Mouse (Mus musculus): ENCODE data around the gene Agap3. TPM values are rescaled to one million over a fixed set of nuclear protein-coding genes. Genes with fewer than 3 reads are reported as not detected.

Gene Agap3
- total RNA-seq, 2 experiments from 2014 or later, result 44.7 to 49.8 TPM

DNA sequence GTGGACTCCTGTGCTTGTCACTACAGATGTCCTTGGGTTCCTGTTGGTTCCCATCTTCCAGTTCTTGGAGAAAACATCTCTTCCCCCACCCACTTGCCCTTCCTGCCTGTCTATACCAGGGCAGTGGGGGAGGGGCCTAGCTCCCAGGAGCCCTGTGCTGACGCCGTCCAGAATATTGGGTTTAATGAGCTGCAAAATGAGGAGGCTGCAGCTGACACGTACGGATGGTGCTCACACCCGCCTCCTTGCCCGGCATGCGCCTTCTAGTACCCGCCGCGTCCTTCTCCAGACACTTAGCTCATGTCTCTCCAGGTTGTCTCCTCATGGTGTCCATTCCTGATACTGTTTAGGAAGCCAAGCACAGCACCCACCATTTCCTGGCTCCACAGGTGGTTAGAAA, 47.1 kb downstream of the Agap3 start:
- intact Hi-C loops (cut with DNase I; ENCODE audit: low total_unique reads), result no loop called here
- no peak for DNase-seq

DNA sequence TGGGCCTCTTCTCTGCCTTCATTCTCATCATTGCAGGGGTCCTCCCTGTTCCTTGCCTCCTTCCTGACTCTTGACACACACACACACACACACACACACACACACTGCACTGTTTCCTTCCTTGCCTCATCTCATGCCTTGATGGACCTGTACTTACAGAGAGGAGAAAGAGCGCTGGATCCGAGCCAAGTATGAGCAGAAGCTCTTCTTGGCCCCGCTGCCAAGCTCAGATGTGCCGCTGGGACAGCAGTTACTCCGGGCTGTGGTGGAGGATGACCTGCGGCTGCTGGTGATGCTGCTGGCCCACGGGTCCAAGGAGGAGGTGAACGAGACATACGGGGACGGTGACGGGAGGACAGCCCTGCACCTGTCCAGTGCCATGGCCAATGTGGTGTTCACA, 48.9 kb downstream of the Agap3 start:
- intact Hi-C loops (cut with DNase I; ENCODE audit: low total_unique reads), result no loop called here
- no peak for DNase-seq

DNA sequence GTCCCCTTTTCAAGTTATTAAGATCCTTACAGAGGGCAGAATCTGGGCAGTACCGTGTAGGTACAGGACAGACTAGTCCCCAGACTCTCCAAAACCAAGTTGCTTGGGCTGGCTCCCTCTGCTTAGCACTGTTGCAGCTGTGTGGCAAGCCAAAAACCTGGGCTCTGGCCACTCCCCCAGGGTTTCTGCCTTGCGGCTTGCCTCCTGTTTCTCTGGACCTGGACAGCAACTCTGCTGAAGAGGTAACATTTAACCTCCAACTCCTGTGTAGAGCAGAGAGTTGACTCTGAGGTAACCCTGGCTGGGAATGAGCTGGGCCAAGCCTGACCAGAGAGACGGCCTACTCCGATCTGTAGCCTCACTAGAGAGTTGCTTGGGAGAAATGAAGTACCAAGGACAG, 50.8 kb downstream of the Agap3 start:
- no peak for DNase-seq
- intact Hi-C loops (cut with DNase I; ENCODE audit: low total_unique reads), result no loop called here

DNA sequence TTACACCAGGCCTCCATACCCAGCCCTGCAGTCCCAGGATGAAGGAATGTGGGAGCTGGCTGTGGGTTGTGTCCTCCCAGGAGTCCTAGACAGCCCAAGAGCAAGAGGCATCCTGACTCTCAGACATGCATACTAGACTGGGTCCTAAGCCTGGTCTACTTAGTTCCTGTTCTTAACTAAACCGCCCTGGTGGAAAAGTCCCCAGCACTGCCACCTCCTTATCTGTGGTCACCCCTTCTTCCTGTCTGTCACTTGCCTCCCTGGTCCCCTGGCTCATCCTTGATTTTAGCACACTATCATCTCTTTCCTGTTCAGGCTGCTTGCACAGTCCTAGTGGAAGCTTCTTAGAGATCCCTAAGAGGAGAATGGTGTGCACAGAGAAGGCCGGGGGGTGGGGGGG, 53.5 kb downstream of the Agap3 start:
- no peak for DNase-seq
- intact Hi-C loops (cut with DNase I; ENCODE audit: low total_unique reads), result no loop called here

DNA sequence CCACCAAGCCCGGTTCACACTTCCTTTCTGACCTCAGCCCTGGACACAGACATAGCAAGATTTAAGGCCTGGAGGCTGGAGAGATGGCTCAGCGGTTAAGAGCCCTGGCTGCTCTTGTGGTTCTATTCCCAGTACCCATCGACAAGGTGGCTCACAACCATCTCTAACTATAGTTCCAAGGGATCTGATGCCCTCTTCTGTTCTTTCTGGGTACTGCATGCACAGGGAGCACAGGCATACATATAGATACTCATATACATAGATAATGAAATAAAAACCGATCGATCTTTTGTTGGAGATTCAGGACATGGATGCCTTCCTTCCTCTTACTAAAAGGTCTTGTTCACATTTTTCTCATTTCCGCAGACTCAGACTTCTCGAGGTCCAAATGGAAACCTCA, 56.4 kb downstream of the Agap3 start:
- no peak for DNase-seq

DNA sequence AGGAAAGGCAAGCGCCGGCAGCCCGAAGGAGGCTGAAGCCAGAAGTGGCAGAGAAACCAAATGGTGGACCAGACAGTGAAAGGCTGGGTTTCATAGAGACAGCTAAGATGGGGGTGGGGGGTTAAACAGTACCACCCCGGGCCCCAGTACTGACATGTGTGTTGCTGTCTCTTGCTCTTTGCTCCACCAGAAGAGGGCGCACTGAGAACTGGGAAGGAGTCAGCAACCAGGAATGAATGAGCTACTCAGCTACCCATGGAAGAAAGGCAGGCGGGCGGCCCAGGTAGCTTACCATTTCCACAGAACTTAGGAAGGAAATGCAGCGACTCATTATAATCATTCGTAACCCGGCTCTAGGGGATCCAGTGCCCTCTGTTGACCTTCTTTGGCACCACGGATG, 58.7 kb downstream of the Agap3 start:
- DNase-seq, result peak; percentile 56

More for the DNA sequence above, 56.4 kb downstream of the Agap3 start:
- intact Hi-C loops (cut with DNase I; ENCODE audit: low total_unique reads), result no loop called here

DNA sequence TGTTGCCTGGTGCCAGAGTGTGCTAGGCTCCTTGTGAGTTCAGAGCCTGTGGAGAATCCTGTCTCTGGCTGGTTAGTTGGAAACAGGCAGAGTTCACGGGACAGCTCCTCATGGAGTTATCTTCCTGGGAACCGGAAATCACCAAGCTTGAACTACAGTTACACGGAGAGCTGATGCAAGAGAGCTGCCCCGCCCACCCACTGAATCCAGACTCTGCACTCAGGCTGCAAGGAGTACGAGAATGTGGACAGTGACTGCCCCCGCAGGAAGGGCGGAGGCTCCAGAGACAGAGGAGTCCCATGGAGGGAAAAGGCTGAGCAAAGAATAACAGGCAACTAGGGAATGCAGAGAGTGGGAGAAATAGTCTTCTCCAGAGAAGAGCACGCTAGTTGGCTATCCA, 60.3 kb downstream of the Agap3 start:
- intact Hi-C loops (cut with DNase I; ENCODE audit: low total_unique reads), result no loop called here
- peak; percentile 62 for DNase-seq

More for the DNA sequence above, 58.7 kb downstream of the Agap3 start:
- intact Hi-C loops (cut with DNase I; ENCODE audit: low total_unique reads), result no loop called here

DNA sequence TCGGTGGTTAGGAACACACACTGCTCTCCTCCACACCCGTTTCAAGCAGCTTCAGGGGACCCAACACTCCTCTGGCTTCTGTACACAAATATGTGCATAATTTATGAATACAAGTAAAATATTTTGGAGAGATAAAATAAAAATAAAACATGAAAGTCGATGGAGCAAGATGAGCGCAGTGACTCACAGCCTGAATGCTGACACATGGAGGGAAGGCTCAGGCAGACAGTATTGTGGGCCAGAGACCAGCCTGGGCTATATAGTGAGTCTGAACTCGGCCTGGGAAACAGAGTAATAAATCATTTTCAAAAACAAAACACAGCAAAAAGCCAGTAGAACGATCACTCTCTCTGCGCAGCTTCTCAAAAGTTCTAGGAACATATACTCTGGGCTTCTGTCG, 69.4 kb downstream of the Agap3 start:
- intact Hi-C loops (cut with DNase I; ENCODE audit: low total_unique reads), result no loop called here
- no peak for DNase-seq

DNA sequence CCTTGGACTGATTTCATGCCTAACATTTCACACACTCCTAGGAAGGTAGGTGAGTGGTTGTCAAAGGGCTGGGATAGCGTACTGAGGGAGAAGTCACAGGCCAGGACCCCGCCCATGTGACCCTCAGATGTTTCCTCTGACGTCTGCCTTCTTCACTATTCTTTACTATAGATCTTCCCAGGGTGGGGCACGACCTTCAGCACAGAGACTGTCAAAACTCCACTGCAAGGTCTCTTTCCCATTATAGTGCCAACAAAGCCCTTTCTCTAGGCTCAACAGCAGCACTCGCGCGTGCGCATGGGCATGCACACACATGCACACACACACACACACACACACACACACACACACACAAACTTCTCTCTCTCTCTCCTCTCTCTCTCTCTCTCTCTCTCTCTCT, 71.8 kb downstream of the Agap3 start:
- no peak for DNase-seq
- intact Hi-C loops (cut with DNase I; ENCODE audit: low total_unique reads), result no loop called here

DNA sequence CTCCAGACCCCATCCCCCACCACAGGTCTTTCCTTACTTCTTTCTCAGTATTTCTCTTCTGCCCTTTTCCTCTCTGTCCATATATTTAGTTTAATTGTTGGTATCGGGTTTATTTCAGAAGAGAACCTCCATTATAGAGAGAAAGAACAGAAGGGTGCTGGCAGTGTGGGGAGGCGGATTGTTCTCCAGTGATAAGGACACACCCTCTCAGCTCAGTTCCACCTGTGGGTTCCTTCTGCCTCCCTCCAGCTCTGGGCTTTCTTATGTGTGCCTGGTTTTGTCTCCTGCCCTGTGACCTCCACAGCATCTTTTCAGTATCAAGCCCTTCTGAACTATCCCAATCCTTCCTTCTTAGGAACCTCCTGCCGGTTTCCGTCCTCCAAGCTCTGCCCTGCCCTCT, 72.5 kb downstream of the Agap3 start:
- intact Hi-C loops (cut with DNase I; ENCODE audit: low total_unique reads), result no loop called here
- DNase-seq, result no peak

DNA sequence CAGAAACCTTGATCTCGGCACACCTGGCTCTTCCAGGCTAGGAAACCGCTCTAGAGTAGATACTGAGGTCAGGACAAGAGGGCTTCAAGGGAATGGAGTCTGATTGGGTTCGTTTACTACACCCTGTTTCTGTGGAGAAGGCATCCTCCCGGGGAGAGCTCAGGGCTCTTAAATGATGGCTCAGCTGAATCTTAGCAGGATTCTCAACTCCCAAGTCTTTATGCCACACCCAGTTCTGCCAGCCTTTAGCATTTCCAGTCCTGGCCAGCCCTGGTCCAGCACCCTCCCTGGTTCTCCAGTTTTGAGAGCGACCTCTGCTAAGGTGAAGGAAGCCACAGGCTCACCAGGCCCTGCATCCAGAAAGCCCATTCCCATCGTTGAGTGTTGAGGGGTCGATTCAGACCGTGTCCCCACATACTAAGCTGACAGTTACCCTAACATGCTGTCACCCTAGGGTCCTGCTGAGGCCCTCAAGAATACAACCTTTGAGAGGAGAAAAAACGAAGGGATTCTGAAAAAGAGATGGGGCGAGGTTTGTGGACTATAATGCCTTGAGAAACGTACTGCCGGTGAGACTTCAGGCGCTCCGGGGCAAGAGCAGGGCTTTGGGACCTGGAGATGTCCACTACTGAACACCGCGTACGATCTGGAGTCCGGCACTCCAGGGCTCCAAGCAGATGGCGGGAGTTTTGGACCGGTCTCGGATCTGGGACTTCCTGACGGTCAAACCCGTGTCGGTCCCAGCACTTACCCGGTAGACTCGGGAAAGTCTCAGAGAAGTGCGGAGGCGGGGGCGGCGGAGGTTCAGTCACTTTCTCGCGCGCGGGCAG, 73.6 kb downstream of the Agap3 start:
- DNase-seq, result no peak
- intact Hi-C loops (cut with DNase I; ENCODE audit: low total_unique reads), result loop anchor here (5.0 kb wide), 1 partner anchor 43 kb away; no protein-coding TSS in a partner anchor

DNA sequence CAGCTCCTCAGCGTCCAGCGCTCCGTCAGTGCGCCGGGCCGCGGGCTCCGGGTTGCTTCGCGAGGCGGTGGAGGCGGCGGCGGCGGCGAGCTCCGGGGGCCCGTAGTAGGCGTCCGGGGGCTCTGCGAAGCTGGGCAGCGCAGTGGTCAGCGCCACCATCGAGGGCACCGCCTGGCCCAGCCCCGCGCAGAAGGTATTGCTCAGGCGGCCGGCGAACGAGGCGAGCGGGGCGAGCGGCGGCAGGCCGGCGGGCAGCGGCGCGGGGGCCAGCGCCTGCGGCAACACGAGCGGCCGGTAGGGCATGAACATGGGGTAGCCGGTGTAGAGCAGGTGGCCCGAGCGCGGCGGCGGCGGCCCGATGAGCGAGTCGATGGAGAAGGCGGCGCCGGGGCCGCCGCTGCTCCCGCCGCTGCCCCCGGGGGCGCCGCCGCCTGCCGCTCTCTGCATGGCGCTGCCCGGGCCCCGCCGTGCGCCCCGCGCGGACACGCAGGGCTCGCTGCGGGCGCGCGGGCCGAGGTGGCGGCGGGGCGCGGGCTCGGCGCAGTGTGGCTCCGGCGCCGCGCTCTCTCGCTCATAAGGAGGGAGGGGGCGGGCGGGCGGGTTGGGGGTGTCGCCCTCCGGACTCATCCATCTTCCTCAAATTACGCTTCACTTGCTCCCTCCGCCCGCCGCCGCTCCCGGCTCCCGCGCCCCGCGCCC, 74.4 kb downstream of the Agap3 start:
- no peak for DNase-seq
- intact Hi-C loops (cut with DNase I; ENCODE audit: low total_unique reads), result loop anchor here (5.0 kb wide), 1 partner anchor 44 kb away; no protein-coding TSS in a partner anchor

DNA sequence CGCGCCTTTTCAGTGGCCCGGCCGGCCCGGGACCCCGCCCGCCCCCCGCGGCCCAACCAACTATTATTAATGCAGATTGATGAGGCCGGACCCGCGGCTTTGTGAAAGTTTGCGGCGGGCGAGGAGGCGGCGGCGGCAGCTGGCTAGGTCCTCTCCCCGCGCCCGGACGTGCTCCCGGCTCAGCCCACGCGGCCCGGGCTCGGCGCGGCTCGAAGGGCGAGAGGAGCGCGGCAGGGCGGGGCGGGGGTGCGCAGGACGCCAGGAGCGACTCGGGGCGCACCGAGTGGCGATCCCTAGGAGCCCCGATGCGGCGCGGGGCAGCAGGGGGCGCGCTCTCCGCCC, 74.9 kb downstream of the Agap3 start, which contains the start of gene Gbx1:
Gbx1 (minus strand) TSS at position 314 of the 342 bp plus-strand sequence.
- intact Hi-C loops (cut with DNase I; ENCODE audit: low total_unique reads), result loop anchor here (5.0 kb wide), 1 partner anchor 45 kb away; no protein-coding TSS in a partner anchor
- DNase-seq, result peak; percentile 43

DNA sequence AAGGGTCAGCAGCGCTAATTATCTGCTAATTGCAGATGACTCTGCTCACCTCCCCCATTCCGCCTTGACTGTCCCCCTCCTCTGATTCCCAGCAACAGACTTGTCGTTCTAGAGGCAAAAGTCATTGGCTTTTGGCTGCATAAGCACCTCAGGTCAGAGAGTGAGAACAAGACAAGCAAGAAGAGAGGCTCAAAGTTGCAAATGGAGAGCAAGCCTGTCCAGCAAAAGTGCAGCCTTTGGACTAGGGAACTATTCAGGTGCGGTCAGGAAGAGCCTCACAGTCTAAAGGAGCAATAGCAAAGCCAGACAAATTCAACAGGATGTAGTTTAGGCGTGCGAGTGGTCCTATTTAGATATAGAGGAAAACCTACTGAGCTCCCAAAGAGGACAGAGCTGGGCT, 75.8 kb downstream of the Agap3 start:
- intact Hi-C loops (cut with DNase I; ENCODE audit: low total_unique reads), result loop anchor here (5.0 kb wide), 1 partner anchor 45 kb away; no protein-coding TSS in a partner anchor
- DNase-seq, result no peak

DNA sequence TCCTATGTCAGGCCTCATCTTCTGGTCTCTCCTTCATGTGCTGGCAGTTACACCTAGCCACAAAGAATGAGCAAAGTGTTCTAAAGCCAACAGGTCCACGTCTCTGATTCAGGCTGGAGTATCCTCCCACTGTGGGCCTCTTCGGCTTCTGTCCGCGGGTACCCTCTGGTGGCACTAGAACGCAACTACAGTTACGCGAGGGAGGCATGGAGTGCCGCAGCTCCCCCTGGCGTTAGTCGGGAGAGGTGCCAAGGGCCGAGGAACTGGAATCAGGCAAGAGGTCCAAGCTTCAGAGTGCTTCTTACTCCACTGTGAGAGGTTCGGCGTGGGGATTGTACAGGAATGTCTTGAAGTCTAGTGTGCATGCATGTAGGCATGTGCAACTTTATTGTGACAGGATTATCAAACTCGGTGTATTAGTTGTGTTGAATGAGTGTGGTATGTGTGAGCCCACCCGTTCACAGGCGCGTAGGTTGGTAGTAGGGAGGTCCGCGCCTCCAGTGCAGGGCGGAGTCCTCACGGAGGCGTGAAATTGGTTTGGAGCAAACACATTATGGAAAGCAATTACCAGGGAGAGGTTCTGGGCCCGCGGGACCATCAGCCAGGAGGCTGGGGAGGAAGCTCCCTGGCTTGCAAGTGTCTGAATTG, 78.2 kb downstream of the Agap3 start:
- peak; percentile 94 for DNase-seq
- intact Hi-C loops (cut with DNase I; ENCODE audit: low total_unique reads), result loop anchor here (5.0 to 10.0 kb wide), 2 partner anchors 62 to 125 kb away; no protein-coding TSS in a partner anchor

DNA sequence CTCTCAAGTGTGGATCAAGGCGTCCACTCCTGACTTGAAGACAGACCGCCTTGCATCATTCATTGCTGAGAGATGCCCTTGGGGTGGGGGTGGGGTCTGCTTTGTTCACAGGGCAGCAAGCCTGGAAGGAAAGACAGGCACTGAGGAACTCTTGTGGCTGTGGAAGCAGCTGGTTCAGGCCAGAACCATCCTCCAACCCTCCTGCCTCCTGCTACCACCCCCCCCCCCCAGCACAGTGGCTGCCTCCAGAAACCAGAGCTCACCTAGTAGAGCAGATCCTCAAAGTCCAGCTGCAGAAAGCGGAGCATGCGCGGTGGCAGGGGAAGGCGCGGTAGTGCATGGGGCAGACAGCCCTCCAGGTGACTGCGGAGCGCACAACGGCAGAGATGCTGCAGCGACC, 81.4 kb downstream of the Agap3 start:
- intact Hi-C loops (cut with DNase I; ENCODE audit: low total_unique reads), result loop anchor here (5.0 to 10.0 kb wide), 2 partner anchors 59 to 121 kb away; no protein-coding TSS in a partner anchor
- DNase-seq, result no peak

DNA sequence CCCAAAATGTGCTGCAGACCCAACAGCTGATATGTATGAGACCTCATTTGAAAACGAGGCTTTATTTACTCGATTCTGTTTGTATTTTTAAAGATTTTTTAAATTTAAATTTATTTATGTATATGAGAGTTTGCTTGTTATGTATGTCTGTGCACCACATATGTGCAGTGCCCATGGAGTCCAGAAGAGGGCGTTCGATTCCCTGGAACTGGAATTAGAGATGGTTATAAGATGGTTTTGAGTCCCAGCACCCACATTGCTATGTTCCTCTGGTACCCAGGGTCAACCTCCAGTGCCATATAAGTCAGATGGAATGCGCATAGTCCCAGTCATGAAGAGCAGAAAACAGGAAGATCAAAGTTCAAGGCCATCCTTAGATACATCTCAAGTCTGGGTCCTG, 82.3 kb downstream of the Agap3 start:
- intact Hi-C loops (cut with DNase I; ENCODE audit: low total_unique reads), result loop anchor here (5.0 to 10.0 kb wide), 2 partner anchors 58 to 121 kb away; no protein-coding TSS in a partner anchor
- no peak for DNase-seq

DNA sequence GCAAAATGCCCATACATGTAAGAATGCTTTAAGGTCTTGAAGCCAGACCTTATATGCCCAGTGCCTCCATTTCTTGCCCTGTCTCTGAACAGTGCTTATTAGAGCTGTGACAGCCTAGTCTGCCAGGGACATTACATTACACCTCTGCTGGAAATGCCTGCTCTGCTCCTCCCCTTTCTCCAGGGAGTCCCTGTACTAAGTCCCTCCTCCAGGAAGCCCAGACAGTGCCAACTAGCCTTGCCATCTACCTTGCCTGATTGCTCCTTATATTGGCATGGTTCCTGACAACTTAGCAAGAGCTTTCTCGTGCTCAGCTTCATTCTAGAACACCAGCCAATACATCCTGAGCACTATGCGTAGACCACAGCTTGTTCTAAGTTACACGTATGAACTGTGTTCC, 83.8 kb downstream of the Agap3 start:
- DNase-seq, result no peak
- intact Hi-C loops (cut with DNase I; ENCODE audit: low total_unique reads), result loop anchor here (10.0 kb wide), 1 partner anchor 119 kb away; no protein-coding TSS in a partner anchor

DNA sequence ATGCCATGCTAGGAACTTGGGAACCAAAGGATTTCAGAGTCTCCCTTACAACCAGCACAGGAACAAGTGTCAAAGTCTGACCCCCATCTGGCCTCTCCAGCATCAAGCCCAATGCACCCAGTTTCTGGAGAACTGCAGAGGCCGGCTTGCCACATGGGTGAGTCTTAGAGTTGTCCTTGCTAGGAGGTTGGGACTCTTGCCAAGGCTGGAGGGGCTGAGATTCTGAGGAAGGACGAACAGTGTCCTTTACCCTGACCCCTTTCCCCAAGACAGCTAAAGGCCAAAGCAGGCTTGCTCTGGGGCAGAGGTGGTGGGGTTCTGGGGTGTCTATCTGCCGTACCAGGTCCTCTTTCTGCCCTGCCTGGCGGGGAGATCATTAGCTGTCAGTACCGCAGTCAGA, 84.5 kb downstream of the Agap3 start:
- intact Hi-C loops (cut with DNase I; ENCODE audit: low total_unique reads), result loop anchor here (10.0 kb wide), 1 partner anchor 118 kb away; no protein-coding TSS in a partner anchor

DNA sequence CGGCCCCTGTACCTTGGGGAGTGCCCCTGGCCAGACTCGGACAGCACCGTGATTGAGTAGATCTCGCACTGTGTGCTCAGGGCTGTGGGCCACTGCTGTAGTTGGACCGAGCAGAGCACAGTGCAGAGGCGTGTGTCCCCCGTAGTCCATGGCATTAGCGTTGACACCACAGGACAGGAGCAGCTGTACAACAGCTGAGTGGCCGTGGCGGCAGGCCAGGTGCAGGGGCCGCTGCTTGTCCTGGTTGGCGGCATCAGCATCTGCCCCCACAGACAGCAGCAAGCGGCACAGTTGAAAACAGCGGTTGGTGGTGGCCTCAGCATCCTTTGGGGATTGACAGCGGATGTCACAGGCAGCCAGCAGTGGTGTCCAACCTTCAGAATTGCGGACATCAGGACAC, 85.6 kb downstream of the Agap3 start:
- peak; percentile 72 for DNase-seq
- intact Hi-C loops (cut with DNase I; ENCODE audit: low total_unique reads), result loop anchor here (10.0 kb wide), 1 partner anchor 117 kb away; no protein-coding TSS in a partner anchor

More for the DNA sequence above, 84.5 kb downstream of the Agap3 start:
- no peak for DNase-seq

Data from gastrocnemius, postnatal 14 days (tissue).